Mouse (Mus musculus) C2C12 (cell line): ENCODE measurements at regions not wholly inside any gene's neighbourhood (a gene's known extent, or its start where the extent isn't known, plus 50 kb on each side); places are given as distances from the start of the nearest gene placed in this dataset.

ENCODE experiments used
- H3K27me3 ChIP-seq: one replicate; pipeline ENCODE4 v1.6.1; 2011; ENCODE audit not compliant: control insufficient read depth, insufficient read depth, insufficient read length
- H3K36me3 ChIP-seq: one replicate; pipeline ENCODE4 v1.6.1; 2011; ENCODE audit not compliant: control insufficient read depth, insufficient read depth
- H3K4me3 ChIP-seq: one replicate; pipeline ENCODE4 v1.5.1; 2011; ENCODE audit warnings: mild to moderate bottlenecking, control low read depth; ENCODE audit not compliant: poor library complexity, insufficient read depth, severe bottlenecking
- H3K79me2 ChIP-seq: one replicate; pipeline ENCODE4 v1.6.1; 2011; ENCODE audit not compliant: control insufficient read depth, insufficient read depth
- H3K79me3 ChIP-seq: one replicate; pipeline ENCODE4 v1.6.1; 2011; ENCODE audit warnings: low read depth, control low read depth
- H3ac ChIP-seq: one replicate; pipeline ENCODE3; 2011; ENCODE audit warnings: low read depth; ENCODE audit not compliant: control insufficient read depth, insufficient read length
- CEBPB ChIP-seq: IDR thresholded peaks from one replicate; pipeline ENCODE4 v1.6.1; 2011; ENCODE audit warnings: low read depth, mild to moderate bottlenecking, control low read depth, moderate library complexity
- CTCF ChIP-seq: IDR thresholded peaks from one replicate; pipeline ENCODE4 v1.5.1; 2011; ENCODE audit not compliant: control insufficient read depth, insufficient read depth, insufficient read length
- FOSL1 ChIP-seq: IDR thresholded peaks from one replicate; pipeline ENCODE4 v1.8.0; 2011; ENCODE audit warnings: mild to moderate bottlenecking, low read length; ENCODE audit not compliant: poor library complexity, insufficient read depth, severe bottlenecking
- MAX ChIP-seq: IDR thresholded peaks from one replicate; pipeline ENCODE4 v1.6.1; 2011; ENCODE audit warnings: mild to moderate bottlenecking, control low read depth
- MYOD1 ChIP-seq: IDR thresholded peaks from one replicate; pipeline ENCODE4 v1.6.1; 2011; ENCODE audit warnings: low read depth; ENCODE audit not compliant: control insufficient read depth, insufficient read length
- MYOG ChIP-seq: IDR thresholded peaks from one replicate; pipeline ENCODE4 v1.6.1; 2011; ENCODE audit not compliant: control insufficient read depth, insufficient read length; ENCODE audit errors: extremely low read depth
- USF1 ChIP-seq: IDR thresholded peaks from one replicate; pipeline ENCODE4 v1.6.1; 2011; ENCODE audit warnings: low read depth, mild to moderate bottlenecking, control low read depth, moderate library complexity

DNA sequence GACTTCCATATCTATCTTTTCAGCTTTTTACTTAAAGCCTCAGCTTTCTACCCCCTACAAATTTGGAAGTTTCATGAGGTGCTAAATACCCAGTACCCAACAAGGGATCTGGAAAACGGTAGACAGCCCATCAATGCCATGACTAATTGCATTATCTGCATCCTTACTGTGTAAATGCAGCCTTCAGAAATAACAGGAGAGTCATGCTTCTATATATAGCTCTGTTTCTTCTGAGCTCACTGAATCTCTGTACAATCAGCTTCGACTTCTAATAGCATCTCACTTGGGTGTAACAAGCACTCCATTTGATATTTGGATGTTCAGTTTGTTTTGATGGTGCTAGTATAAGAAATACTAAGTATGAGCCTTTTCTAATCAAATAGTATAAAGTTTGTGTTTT, 120.7 kb downstream of the Tmsb4x start:
- H3K79me2 ChIP-seq: no peaks in the 10 kb centered on the region
- no peak overlapping the region for H3ac ChIP-seq
- H3K4me3 ChIP-seq: no peak overlapping the region
- no peaks in the 10 kb centered on the region for H3K27me3 ChIP-seq
- no peaks in the 10 kb centered on the region for H3K79me3 ChIP-seq
- H3K36me3 ChIP-seq: no peaks in the 10 kb centered on the region
- TF ChIP-seq MYOG (no peak), FOSL1 (no peak), MAX (no peak), CEBPB (no peak), CTCF (no peak), USF1 (no peak), MYOD1 (no peak)

GRCm38 (mm10) chrX:167080821-167081220, 128.3 kb downstream of the Tmsb4x start:
- H3K27me3 ChIP-seq: no peaks in the 10 kb centered on the region
- no peak overlapping the region for H3ac ChIP-seq
- H3K79me2 ChIP-seq: no peaks in the 10 kb centered on the region
- H3K36me3 ChIP-seq: no peaks in the 10 kb centered on the region
- H3K79me3 ChIP-seq: no peaks in the 10 kb centered on the region
- no peak overlapping the region for H3K4me3 ChIP-seq
- no peak for TF ChIP-seq CEBPB
- TF ChIP-seq MYOG: no peak
- TF ChIP-seq CTCF: no peak
- TF ChIP-seq MAX: no peak
- no peak for TF ChIP-seq USF1
- TF ChIP-seq MYOD1: no peak
- no peak for TF ChIP-seq FOSL1

DNA sequence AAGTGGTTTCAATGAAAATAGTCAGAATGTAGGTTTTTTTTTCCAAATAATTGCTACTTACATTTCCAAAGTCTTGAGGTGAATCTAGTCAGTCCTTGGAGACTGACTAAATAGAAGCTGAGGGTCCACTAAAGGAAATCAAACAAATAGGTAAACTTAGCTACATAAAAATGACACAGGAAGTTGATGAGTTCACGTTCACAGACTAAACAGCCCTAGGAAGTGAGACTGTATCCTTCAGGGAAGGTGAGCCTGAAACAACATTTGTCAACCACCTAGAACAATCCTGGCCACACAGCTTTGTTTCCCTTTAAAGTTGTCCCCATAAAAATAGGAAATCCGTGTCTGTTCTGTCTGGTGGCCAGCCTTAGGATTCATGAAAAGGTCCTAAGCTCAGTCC, 140.0 kb downstream of the Tmsb4x start:
- H3K36me3 ChIP-seq: no peaks in the 10 kb centered on the region
- H3ac ChIP-seq: no peak overlapping the region
- H3K27me3 ChIP-seq: no peaks in the 10 kb centered on the region
- no peaks in the 10 kb centered on the region for H3K79me3 ChIP-seq
- no peaks in the 10 kb centered on the region for H3K79me2 ChIP-seq
- no peak for TF ChIP-seq USF1
- no peak overlapping the region for H3K4me3 ChIP-seq

- H3K27me3 ChIP-seq: no peaks in the 10 kb centered on the region
- no peak overlapping the region for H3K4me3 ChIP-seq
- TF ChIP-seq CTCF: no peak
- no peak for TF ChIP-seq MYOG
- no peak for TF ChIP-seq MYOD1
- TF ChIP-seq CEBPB: no peak
- no peak for TF ChIP-seq USF1
- TF ChIP-seq FOSL1: no peak
- TF ChIP-seq MAX: no peak
- no peak overlapping the region for H3ac ChIP-seq
- no peaks in the 10 kb centered on the region for H3K79me2 ChIP-seq
- H3K79me3 ChIP-seq: no peaks in the 10 kb centered on the region
- H3K36me3 ChIP-seq: no peaks in the 10 kb centered on the region
Measured at GRCm38 (mm10) chrX:167067918-167068317, 141.2 kb downstream of the Tmsb4x start.

DNA sequence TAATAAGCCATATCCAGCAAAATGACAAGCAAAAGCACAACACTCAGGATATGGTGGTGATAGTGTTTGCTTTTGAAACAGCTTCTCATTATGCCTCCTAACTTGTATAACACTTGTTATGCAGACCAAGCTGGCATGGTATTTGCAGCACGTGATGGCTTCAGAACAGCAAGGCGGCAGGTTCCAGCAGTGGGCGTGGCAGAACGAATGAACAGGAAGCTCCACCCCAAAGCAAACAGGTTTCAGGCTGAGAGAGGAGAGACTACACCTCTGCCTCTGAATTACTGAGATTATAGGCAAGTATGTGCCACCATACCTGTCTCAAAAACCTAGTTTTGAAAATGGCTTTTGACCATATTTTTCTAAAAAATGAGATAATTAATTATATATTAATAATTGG, 145.2 kb downstream of the Tmsb4x start:
- Histone ChIP-seq H3K27me3 (no peaks in the 10 kb centered on the region), H3K36me3 (no peaks in the 10 kb centered on the region)
- no peak for TF ChIP-seq MYOD1
- no peak for TF ChIP-seq USF1
- no peak for TF ChIP-seq CEBPB
- no peak for TF ChIP-seq CTCF
- no peak for TF ChIP-seq MYOG
- TF ChIP-seq FOSL1: no peak
- TF ChIP-seq MAX: no peak

GRCm38 (mm10) chrX:167052456-167052855, 156.7 kb downstream of the Tmsb4x start:
- Histone ChIP-seq H3K27me3 (no peaks in the 10 kb centered on the region), H3K79me3 (no peaks in the 10 kb centered on the region), H3K36me3 (no peaks in the 10 kb centered on the region), H3K4me3 (no peak overlapping the region), H3ac (no peak overlapping the region), H3K79me2 (no peaks in the 10 kb centered on the region)
- no peak for TF ChIP-seq MYOD1

More for the DNA sequence above, 145.2 kb downstream of the Tmsb4x start:
- H3K79me3 ChIP-seq: no peaks in the 10 kb centered on the region
- H3K4me3 ChIP-seq: no peak overlapping the region
- H3K79me2 ChIP-seq: no peaks in the 10 kb centered on the region
- H3ac ChIP-seq: no peak overlapping the region
